Mouse (Mus musculus) CD4-positive, CD25-positive, alpha-beta regulatory T cell, adult 2 months (primary cell): ENCODE data around the gene Nckipsd.

Source experiments
- DNase-seq: peaks from one replicate; pipeline ENCODE4 v3.0.0-alpha.2; 2012; ENCODE audit warnings: low read depth, low spot score

Gene Nckipsd

GRCm38 (mm10) chr9:108848419-108848818 lies 40.3 kb downstream of the Nckipsd start:
- no peak for DNase-seq

DNA sequence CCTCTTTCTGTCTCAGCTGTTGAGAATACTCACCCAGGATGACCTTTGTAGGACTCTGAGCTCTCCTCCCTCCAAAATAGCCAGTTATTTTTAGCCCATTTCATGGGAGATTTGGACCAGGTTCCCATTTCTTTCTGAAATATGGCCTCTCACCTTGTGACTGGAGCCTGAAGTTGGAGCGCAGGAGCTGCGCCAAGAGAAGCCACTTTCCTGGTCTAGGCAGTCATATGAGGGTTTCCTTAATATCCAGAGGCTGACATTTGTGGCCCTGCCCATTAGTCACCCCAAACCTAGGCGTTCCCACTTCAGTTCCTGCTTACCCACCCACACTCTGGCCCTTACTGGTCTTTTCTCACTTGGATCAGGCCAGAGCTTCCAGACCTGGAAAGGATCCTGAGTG lies 44.8 kb downstream of the Nckipsd start, which contains the start of gene Slc26a6:
Slc26a6 (plus strand) TSS at position 308 of the 400 bp plus-strand sequence.
- DNase-seq: no peak

DNA sequence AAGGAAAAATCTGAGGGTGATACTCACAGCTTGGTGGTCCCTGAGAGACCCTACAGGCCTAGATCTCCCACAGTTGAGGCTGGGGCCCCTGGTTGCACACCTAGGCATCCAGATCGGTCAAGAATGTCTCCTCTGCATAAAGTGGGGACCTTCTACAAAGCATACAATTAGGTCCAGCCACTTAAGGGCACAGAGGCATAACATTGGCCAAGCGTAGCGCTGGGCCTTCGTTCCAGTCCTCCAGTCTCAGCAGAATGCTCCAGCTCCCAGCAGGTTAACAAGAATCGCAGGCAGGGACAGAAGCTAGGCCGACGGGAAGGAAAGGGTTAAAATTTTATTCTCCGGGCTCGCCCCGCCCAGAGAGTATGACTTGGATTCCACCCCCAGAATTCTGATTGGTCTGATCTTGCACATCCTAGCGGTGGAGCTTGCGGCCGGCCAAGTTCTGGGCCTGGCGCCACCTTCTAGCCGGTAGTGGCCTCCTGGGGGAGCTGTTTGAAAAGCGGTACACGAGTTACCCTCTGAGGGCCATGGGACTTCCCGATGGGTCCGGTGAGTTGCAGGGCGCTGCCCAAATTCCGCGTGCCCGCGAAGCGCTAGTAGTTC lies 45.6 kb downstream of the Nckipsd start:
- DNase-seq: peak; percentile 94

DNA sequence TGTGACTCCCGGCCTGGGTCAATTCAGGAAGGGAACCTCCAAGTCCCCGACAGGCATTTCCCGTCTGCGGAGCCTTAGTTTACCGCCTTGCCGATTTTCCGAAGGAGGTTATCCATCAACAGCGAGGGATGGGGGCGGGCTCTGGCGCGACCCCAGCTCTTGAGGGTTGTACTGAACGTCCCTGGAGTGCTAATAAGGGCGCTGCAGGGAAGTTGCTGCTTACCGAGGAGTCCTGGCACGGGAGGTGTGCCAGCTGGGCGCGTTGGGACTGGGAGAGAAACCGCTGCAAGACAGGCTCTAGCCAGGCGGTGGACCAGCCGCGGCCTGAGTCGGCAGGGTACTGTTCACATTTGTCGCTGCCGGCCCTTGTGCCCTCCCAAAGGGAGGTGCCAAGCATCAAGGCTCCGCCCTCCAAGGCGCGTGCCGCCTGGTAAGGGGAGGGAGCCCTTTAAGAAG lies 46.1 kb downstream of the Nckipsd start:
- peak; percentile 91 for DNase-seq

GRCm38 (mm10) chr9:108855335-108855734 lies 47.2 kb downstream of the Nckipsd start:
- no peak for DNase-seq

- DNase-seq: no peak
Observed at GRCm38 (mm10) chr9:108858792-108859527, 50.8 kb downstream of the Nckipsd start.
